Mouse (Mus musculus): Measurements from ENCODE around the gene Best1. TPM values are rescaled to one million over a fixed set of nuclear protein-coding genes. Genes with fewer than 3 reads are reported as not detected.

The Best1 gene
- polyA plus RNA-seq (2015; fragmentation: Illumina TruSeq; extraction: RNeasy Lipid Tissue Mini Kit (QIAGEN cat#74804); ENCODE audit: low read depth, low replicate concordance): 2.2 TPM

DNA sequence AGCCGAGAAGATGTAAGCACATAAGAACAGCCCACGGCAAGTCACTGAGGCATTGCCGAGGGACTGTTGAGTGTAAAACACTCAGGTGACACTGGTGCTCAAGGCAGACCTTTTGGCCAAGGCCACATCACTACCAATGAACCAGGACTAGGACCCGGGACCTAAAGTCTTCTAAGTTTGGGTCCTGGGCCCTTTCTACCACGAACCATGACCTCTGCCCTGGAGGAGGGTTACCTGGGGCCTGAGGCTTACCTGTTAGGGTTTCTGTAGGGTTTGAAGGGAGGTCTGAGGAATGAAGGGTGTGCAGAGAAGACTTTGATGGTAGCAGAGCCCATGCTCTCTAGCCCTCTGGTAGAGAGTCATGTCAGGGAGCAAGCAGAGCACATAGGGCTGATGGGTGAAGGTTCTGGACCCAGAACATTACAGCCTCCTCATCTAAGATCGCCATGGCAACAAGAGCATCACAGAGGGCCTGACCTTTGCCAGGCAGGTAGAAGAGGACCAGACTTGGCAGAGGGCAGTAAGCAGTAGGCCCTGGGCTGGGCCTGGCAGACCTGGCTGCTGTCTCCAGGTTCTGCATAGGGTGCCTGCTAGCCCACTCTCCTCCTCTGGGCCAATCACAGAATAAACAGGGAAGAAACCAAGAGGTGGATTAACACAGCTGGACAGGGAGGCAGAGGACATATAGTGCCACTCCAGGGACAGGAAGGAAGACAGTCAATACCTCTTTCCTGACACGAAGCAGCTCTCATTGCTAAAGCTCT is at the start of gene Best1, which contains the start of gene Rab3il1:
TSS of gene Best1 (minus strand) at position 428 of the 764 bp plus-strand sequence.
TSS of gene Rab3il1 (plus strand) at position 464 of the 764 bp plus-strand sequence.

DNA sequence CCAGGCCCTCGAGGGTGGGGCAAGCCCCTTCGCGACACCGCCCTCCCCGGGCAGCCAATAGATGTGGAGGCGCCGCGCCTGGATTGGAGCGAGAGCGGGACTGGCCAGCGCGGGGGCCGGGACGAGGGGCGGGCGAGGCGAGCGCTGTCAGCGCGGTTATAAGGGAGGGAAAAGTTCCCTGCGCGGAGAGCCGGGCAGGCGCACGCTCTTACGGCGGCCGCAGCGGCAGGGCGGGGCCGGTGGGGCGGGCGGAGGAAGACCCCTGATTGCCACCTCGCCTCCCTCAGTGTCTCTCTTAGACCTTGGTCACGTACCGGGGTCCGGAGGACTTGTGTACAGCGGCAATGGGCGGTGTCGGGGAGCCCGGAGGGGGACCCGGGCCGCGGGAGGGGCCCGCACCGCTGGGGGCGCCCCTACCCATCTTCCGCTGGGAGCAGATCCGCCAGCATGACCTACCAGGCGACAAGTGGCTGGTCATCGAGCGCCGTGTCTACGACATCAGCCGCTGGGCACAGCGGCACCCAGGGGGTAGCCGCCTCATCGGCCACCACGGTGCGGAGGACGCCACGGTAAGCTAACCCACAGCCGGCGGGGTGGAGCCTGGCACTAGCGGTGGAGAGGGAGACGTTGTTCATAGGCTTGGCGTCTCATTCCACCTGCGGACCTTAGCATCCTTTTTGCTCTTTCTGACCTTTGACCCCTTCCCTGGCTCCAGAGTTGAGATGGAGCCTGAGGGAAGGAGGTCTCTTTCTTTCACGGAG is 40.1 kb upstream of the Best1 start, which contains the start of gene Fads3:
TSS of gene Fads3 (plus strand) at position 182 of the 761 bp plus-strand sequence.

DNA sequence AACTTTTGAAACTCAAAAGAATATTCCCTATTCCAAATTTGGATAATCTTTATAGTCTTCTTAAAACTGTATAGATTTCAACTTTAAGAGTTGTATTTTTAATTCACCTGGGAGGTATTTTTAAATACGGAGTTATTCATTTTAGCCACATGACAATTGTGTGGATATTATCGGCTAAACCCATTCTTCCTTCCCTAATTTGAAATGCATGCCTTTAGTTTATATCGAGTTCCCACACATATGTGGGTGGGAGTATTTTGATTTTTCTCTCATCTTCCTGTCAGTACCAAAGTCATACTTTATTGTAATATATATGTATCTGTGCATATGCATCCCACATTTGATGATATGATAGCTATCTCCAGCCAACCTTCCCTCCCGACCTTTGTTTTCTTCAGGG is 21.2 kb downstream of the Best1 start, which contains the start of gene Fth1:
TSS of gene Fth1 (plus strand) at position 341 of the 400 bp plus-strand sequence.

Other genes starting within 250 kb of the Best1 start
- not detected for gene Scgb2a2, start 154.1 kb downstream of the Best1 start, polyA plus RNA-seq (2015; fragmentation: Illumina TruSeq; extraction: RNeasy Lipid Tissue Mini Kit (QIAGEN cat#74804); ENCODE audit: low read depth, low replicate concordance)
- gene Incenp, start 102.1 kb downstream of the Best1 start, polyA plus RNA-seq (2015; fragmentation: Illumina TruSeq; extraction: RNeasy Lipid Tissue Mini Kit (QIAGEN cat#74804); ENCODE audit: low read depth, low replicate concordance): 20.7 TPM
- gene Fth1, start 21.0 kb downstream of the Best1 start, polyA plus RNA-seq (2015; fragmentation: Illumina TruSeq; extraction: RNeasy Lipid Tissue Mini Kit (QIAGEN cat#74804); ENCODE audit: low read depth, low replicate concordance): 5,812 TPM
- gene Rab3il1, start within 50 bp of the Best1 start, polyA plus RNA-seq (2015; fragmentation: Illumina TruSeq; extraction: RNeasy Lipid Tissue Mini Kit (QIAGEN cat#74804); ENCODE audit: low read depth, low replicate concordance): 11.3 TPM
- 24.2 TPM for gene Fads3, start 39.9 kb upstream of the Best1 start, polyA plus RNA-seq (2015; fragmentation: Illumina TruSeq; extraction: RNeasy Lipid Tissue Mini Kit (QIAGEN cat#74804); ENCODE audit: low read depth, low replicate concordance)
- 125 TPM for gene Fads2, start 100.1 kb upstream of the Best1 start, polyA plus RNA-seq (2015; fragmentation: Illumina TruSeq; extraction: RNeasy Lipid Tissue Mini Kit (QIAGEN cat#74804); ENCODE audit: low read depth, low replicate concordance)
- gene Fads1, start 181.3 kb upstream of the Best1 start, polyA plus RNA-seq (2015; fragmentation: Illumina TruSeq; extraction: RNeasy Lipid Tissue Mini Kit (QIAGEN cat#74804); ENCODE audit: low read depth, low replicate concordance): 168 TPM
- gene Tmem258, start 202.4 kb upstream of the Best1 start, polyA plus RNA-seq (2015; fragmentation: Illumina TruSeq; extraction: RNeasy Lipid Tissue Mini Kit (QIAGEN cat#74804); ENCODE audit: low read depth, low replicate concordance): 106 TPM
- 12.3 TPM for gene Fen1, start 202.5 kb upstream of the Best1 start, polyA plus RNA-seq (2015; fragmentation: Illumina TruSeq; extraction: RNeasy Lipid Tissue Mini Kit (QIAGEN cat#74804); ENCODE audit: low read depth, low replicate concordance)
- 27.4 TPM for gene Myrf, start 239.1 kb upstream of the Best1 start, polyA plus RNA-seq (2015; fragmentation: Illumina TruSeq; extraction: RNeasy Lipid Tissue Mini Kit (QIAGEN cat#74804); ENCODE audit: low read depth, low replicate concordance)

All from brain, adult 10 weeks (tissue).